Mouse (Mus musculus) limb, embryonic 13.5 days (tissue): Measurements from ENCODE around the gene Gm5460. TPM values are rescaled to one million over a fixed set of nuclear protein-coding genes. Genes with fewer than 3 reads are reported as not detected.

Experiments
- ATAC-seq: fragments of 200-750 bp; cut with Nextera tagmentation; 2 replicates; pipeline ENCODE4 v1.8.0; 2017; ENCODE audit warnings: low read depth, moderate number of reproducible peaks, moderate TSS enrichment; ENCODE audit not compliant: low FRiP score
- H3K27ac ChIP-seq: fragments of 300-500 bp; sonication (generic); 2 replicates; pipeline ENCODE4 v1.5.1; 2015; ENCODE audit warnings: inconsistent platforms, mild to moderate bottlenecking, moderate library complexity
- H3K27me3 ChIP-seq: fragments of 300-500 bp; sonication (generic); 2 replicates; pipeline ENCODE4 v1.6.1; 2015; ENCODE audit warnings: mild to moderate bottlenecking, inconsistent platforms
- H3K36me3 ChIP-seq: fragments of 300-500 bp; sonication (generic); 2 replicates; pipeline ENCODE4 v1.6.1; 2015; ENCODE audit warnings: inconsistent platforms, mild to moderate bottlenecking, moderate library complexity
- H3K4me1 ChIP-seq: fragments of 300-500 bp; sonication (generic); 2 replicates; pipeline ENCODE4 v1.6.1; 2015; ENCODE audit warnings: inconsistent platforms
- H3K4me2 ChIP-seq: fragments of 300-500 bp; sonication (generic); replicated peaks from 2 replicates; pipeline ENCODE4 v1.6.1; 2015; ENCODE audit warnings: inconsistent platforms, mild to moderate bottlenecking, moderate library complexity
- H3K4me3 ChIP-seq: fragments of 300-500 bp; sonication (generic); 2 replicates; pipeline ENCODE4 v1.5.1; 2015; ENCODE audit warnings: moderate library complexity, mild to moderate bottlenecking, inconsistent platforms
- H3K9ac ChIP-seq: fragments of 300-500 bp; sonication (generic); 2 replicates; pipeline ENCODE4 v1.6.1; 2015; ENCODE audit warnings: mild to moderate bottlenecking, inconsistent platforms
- H3K9me3 ChIP-seq: fragments of 300-500 bp; sonication (generic); 2 replicates; pipeline ENCODE4 v1.6.1; 2016; ENCODE audit warnings: inconsistent platforms
- WGBS: fragments of 180-500 bp; shearing (Covaris S2); methylation state at CpG from one replicate; pipeline ENCODE4 v1.1.7; 2015; 5-methylcytosine and 5-hydroxymethylcytosine counted together
- polyA plus RNA-seq: library from polyadenylated mRNA; unstranded; fragments of >200 nt; fragmentation: Nextera tagmentation; extraction: Ambion mirVana; gene quantifications from 2 replicates; pipeline ENCODE4 v1.2.1, GENCODE M21; 2015

The Gm5460 gene
- polyA plus RNA-seq: not detected in 2 replicates

- Histone ChIP-seq H3K27me3 (no peaks in the 10 kb centered on the region), H3K4me3 (no peak within 1 kb of the TSS), H3K9ac (no peak within 1 kb of the TSS), H3K27ac (no peak within 1 kb of the TSS), H3K9me3 (no peaks in the 10 kb centered on the region), H3K36me3 (no peaks in the 10 kb centered on the region), H3K4me2 (no peak within 1 kb of the TSS), H3K4me1 (no peaks in the 10 kb centered on the region)
- WGBS: 96% methylated on average over 4 of the region's 4 CpGs
- ATAC-seq: no peak
Measured at GRCm38 (mm10) chr14:34016381-34016780, at the start of gene Gm5460. Gm5460 (plus strand) TSS chr14:34016758.

- H3K27me3 ChIP-seq: peaks cover 21% of the 10 kb centered on the region
- no peak overlapping the region for H3K27ac ChIP-seq
- H3K9ac ChIP-seq: no peak overlapping the region
- ATAC-seq: no peak
- no peak overlapping the region for H3K4me2 ChIP-seq
- no peaks in the 10 kb centered on the region for H3K9me3 ChIP-seq
- 44% methylated on average over 7 of the region's 7 CpGs for WGBS
- no peak overlapping the region for H3K4me3 ChIP-seq
- peaks cover under 1% of the 10 kb centered on the region; the same call in 1 of the 2 replicates for H3K4me1 ChIP-seq
- H3K36me3 ChIP-seq: no peaks in the 10 kb centered on the region
Measured at GRCm38 (mm10) chr14:33972679-33973078, 43.9 kb upstream of the Gm5460 start.

GRCm38 (mm10) chr14:33974752-33975151 is 41.8 kb upstream of the Gm5460 start:
- H3K4me1 ChIP-seq: peaks cover 15% of the 10 kb centered on the region
- H3K9me3 ChIP-seq: no peaks in the 10 kb centered on the region
- no peak for ATAC-seq
- H3K36me3 ChIP-seq: no peaks in the 10 kb centered on the region
- no peak overlapping the region for H3K4me3 ChIP-seq
- H3K27ac ChIP-seq: no peak overlapping the region
- 70% methylated on average over 5 of the region's 5 CpGs for WGBS
- H3K27me3 ChIP-seq: peaks cover 39% of the 10 kb centered on the region
- no peak overlapping the region for H3K9ac ChIP-seq
- no peak overlapping the region for H3K4me2 ChIP-seq

GRCm38 (mm10) chr14:33977748-33978147 is 38.8 kb upstream of the Gm5460 start:
- no peaks in the 10 kb centered on the region for H3K36me3 ChIP-seq
- WGBS: 12% methylated on average over 7 of the region's 7 CpGs
- H3K4me2 ChIP-seq: peak overlapping the region; percentile 84
- no peaks in the 10 kb centered on the region for H3K9me3 ChIP-seq
- no peak overlapping the region for H3K27ac ChIP-seq
- no peak overlapping the region for H3K9ac ChIP-seq
- H3K4me1 ChIP-seq: peaks cover 15% of the 10 kb centered on the region
- H3K4me3 ChIP-seq: peak overlapping the region; percentile 47
- ATAC-seq: no peak
- peaks cover 39% of the 10 kb centered on the region for H3K27me3 ChIP-seq

GRCm38 (mm10) chr14:33978604-33979059 is 37.9 kb upstream of the Gm5460 start, which contains the start of gene Zfp488:
Zfp488 (minus strand) TSS chr14:33978764.
- H3K4me2 ChIP-seq: peak within 1 kb of the TSS; percentile 84
- no peaks in the 10 kb centered on the region for H3K9me3 ChIP-seq
- H3K9ac ChIP-seq: peak within 1 kb of the TSS; percentile 64
- no peaks in the 10 kb centered on the region for H3K36me3 ChIP-seq
- ATAC-seq: peak; percentile 57; the same call in 1 of the 2 replicates
- peak within 1 kb of the TSS; percentile 47 for H3K4me3 ChIP-seq
- 2% methylated on average over 25 of the region's 25 CpGs for WGBS
- H3K4me1 ChIP-seq: peaks cover 15% of the 10 kb centered on the region
- H3K27me3 ChIP-seq: peaks cover 39% of the 10 kb centered on the region
- H3K27ac ChIP-seq: no peak within 1 kb of the TSS

- H3K36me3 ChIP-seq: no peaks in the 10 kb centered on the region
- 0 out of 2 replicates have a peak, but pooled peaks cover 6% of the 10 kb centered on the region for H3K27me3 ChIP-seq
- 66% methylated on average over 3 of the region's 3 CpGs for WGBS
Measured at GRCm38 (mm10) chr14:33989201-33989600, 27.4 kb upstream of the Gm5460 start.

GRCm38 (mm10) chr14:33991971-33992370 is 24.6 kb upstream of the Gm5460 start:
- Histone ChIP-seq H3K36me3 (no peaks in the 10 kb centered on the region), H3K27me3 (0 out of 2 replicates have a peak, but pooled peaks cover 6% of the 10 kb centered on the region), H3K4me2 (no peak overlapping the region), H3K27ac (no peak overlapping the region), H3K9me3 (no peaks in the 10 kb centered on the region), H3K9ac (no peak overlapping the region), H3K4me3 (no peak overlapping the region), H3K4me1 (peaks cover 1% of the 10 kb centered on the region; the same call in 1 of the 2 replicates)
- WGBS: 73% methylated on average over 4 of the region's 4 CpGs
- ATAC-seq: no peak

More at GRCm38 (mm10) chr14:33989201-33989600, 27.4 kb upstream of the Gm5460 start:
- no peaks in the 10 kb centered on the region for H3K9me3 ChIP-seq
- no peak overlapping the region for H3K4me2 ChIP-seq
- H3K9ac ChIP-seq: no peak overlapping the region
- no peak overlapping the region for H3K4me3 ChIP-seq
- no peak overlapping the region for H3K27ac ChIP-seq
- no peak for ATAC-seq
- no peaks in the 10 kb centered on the region for H3K4me1 ChIP-seq

- no peak overlapping the region for H3K9ac ChIP-seq
- no peaks in the 10 kb centered on the region for H3K9me3 ChIP-seq
- 0 out of 2 replicates have a peak, but pooled peaks cover 6% of the 10 kb centered on the region for H3K27me3 ChIP-seq
- no peak overlapping the region for H3K4me3 ChIP-seq
- peaks cover 6% of the 10 kb centered on the region; the same call in 1 of the 2 replicates for H3K4me1 ChIP-seq
- no peak overlapping the region for H3K4me2 ChIP-seq
- no peak overlapping the region for H3K27ac ChIP-seq
- ATAC-seq: no peak
- 85% methylated on average over 9 of the region's 9 CpGs for WGBS
- H3K36me3 ChIP-seq: no peaks in the 10 kb centered on the region
Measured at GRCm38 (mm10) chr14:33993051-33993450, 23.5 kb upstream of the Gm5460 start.

- peaks cover 6% of the 10 kb centered on the region; the same call in 1 of the 2 replicates for H3K4me1 ChIP-seq
- 88% methylated on average over 6 of the region's 6 CpGs for WGBS
- H3K9ac ChIP-seq: no peak overlapping the region
- H3K27ac ChIP-seq: no peak overlapping the region
- H3K9me3 ChIP-seq: no peaks in the 10 kb centered on the region
- no peaks in the 10 kb centered on the region for H3K36me3 ChIP-seq
- H3K4me2 ChIP-seq: no peak overlapping the region
- no peak for ATAC-seq
- H3K4me3 ChIP-seq: no peak overlapping the region
- 0 out of 2 replicates have a peak, but pooled peaks cover 6% of the 10 kb centered on the region for H3K27me3 ChIP-seq
Measured at GRCm38 (mm10) chr14:33993521-33994289, 22.9 kb upstream of the Gm5460 start.

- no peak overlapping the region for H3K27ac ChIP-seq
- no peak overlapping the region for H3K9ac ChIP-seq
- ATAC-seq: no peak
- no peaks in the 10 kb centered on the region for H3K9me3 ChIP-seq
- no peak overlapping the region for H3K4me2 ChIP-seq
- peaks cover 6% of the 10 kb centered on the region; the same call in 1 of the 2 replicates for H3K4me1 ChIP-seq
- H3K36me3 ChIP-seq: no peaks in the 10 kb centered on the region
- WGBS: 29% methylated on average over 6 of the region's 6 CpGs
- H3K27me3 ChIP-seq: no peaks in the 10 kb centered on the region; the same call in 1 of the 2 replicates
- H3K4me3 ChIP-seq: no peak overlapping the region
Measured at GRCm38 (mm10) chr14:33997427-33997826, 19.1 kb upstream of the Gm5460 start.

GRCm38 (mm10) chr14:34000076-34000475 is 16.5 kb upstream of the Gm5460 start:
- ATAC-seq: no peak
- Histone ChIP-seq H3K9me3 (no peaks in the 10 kb centered on the region), H3K9ac (no peak overlapping the region), H3K4me1 (peaks cover 6% of the 10 kb centered on the region; the same call in 1 of the 2 replicates), H3K4me2 (no peak overlapping the region), H3K4me3 (no peak overlapping the region), H3K27me3 (no peaks in the 10 kb centered on the region; the same call in 1 of the 2 replicates), H3K36me3 (no peaks in the 10 kb centered on the region), H3K27ac (no peak overlapping the region)

- ATAC-seq: no peak
- Histone ChIP-seq H3K27me3 (no peaks in the 10 kb centered on the region; the same call in 1 of the 2 replicates), H3K36me3 (no peaks in the 10 kb centered on the region), H3K9me3 (no peaks in the 10 kb centered on the region), H3K4me2 (no peak overlapping the region), H3K27ac (no peak overlapping the region), H3K9ac (no peak overlapping the region), H3K4me1 (peaks cover 6% of the 10 kb centered on the region; the same call in 1 of the 2 replicates), H3K4me3 (no peak overlapping the region)
Measured at GRCm38 (mm10) chr14:34001445-34001844, 15.1 kb upstream of the Gm5460 start.
